ENCODE assay signal across 9 mouse cellular contexts in the genomic region with DNA sequence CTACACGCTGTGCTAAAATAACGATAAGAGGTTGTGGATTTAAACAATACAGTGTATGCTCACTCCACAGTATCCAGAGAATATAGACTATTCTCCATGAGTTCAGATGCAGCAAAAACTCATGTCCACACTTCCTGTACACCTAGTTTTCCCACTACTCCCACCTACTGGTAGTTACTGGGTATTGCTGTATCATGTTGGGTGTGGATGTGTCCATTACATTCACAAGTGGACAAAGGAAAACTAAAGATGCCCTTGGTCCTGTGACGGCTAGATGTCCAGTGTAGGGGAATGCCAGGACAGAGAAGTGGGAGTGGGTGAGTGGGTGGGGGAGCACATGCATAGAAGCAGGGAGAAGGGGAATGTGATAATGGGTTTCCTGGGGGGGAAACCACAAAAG. TPM values are rescaled to one million over a fixed set of nuclear protein-coding genes. Genes with fewer than 3 reads are reported as not detected.
DNase-seq lines count a peak whose midpoint lies in the region; ATAC-seq and TF ChIP-seq lines count a peak whose summit lies in the region.
"Had no signal": no experiment of that assay in that cellular context is flagged by ENCODE, and none has a peak within 500 bp of the region (broad histone marks: within the 10 kb centered on the region; RNA-seq: fewer than 3 reads in every experiment).

No protein-coding gene starts in this region.

- no peak for ATAC-seq in hindbrain, postnatal 0 days
- no peak for ATAC-seq in hindbrain, embryonic 14.5 days (ENCODE audit: low FRiP score)
- no peak for ATAC-seq in midbrain, postnatal 0 days (ENCODE audit: low FRiP score)
- no peak for ATAC-seq in midbrain, embryonic 16.5 days
- ATAC-seq in megakaryocyte, adult 5-6 weeks (ENCODE audit: poor library complexity, severe bottlenecking): no peak

- H3K4me3 ChIP-seq in hindbrain, postnatal 0 days (ENCODE audit: low read length): no peak overlapping the region
- H3K4me3 ChIP-seq in hindbrain, embryonic 14.5 days (replicated peaks; ENCODE audit: low read length): no peak overlapping the region
- H3K4me3 ChIP-seq in midbrain, postnatal 0 days (ENCODE audit: low read depth, low read length): no peak overlapping the region
- H3K4me3 ChIP-seq in midbrain, embryonic 16.5 days (ENCODE audit: low read depth, low read length): no peak overlapping the region
- no peak overlapping the region for H3K4me3 ChIP-seq in cortical plate, adult 2 months (ENCODE audit: insufficient read depth, low read length)
- H3K4me3 ChIP-seq: heart, embryonic 12.5 days; lung, embryonic 15.5 days had no signal

- TF ChIP-seq POLR2A in cortical plate, adult 2 months (IDR thresholded peaks at IDR 0.05; ENCODE audit: extremely low read depth, insufficient read depth, low read length): no peak

- H3K9ac ChIP-seq in hindbrain, postnatal 0 days (replicated peaks; ENCODE audit: low read length): no peak overlapping the region
- no peak overlapping the region for H3K9ac ChIP-seq in hindbrain, embryonic 14.5 days
- H3K9ac ChIP-seq in midbrain, postnatal 0 days (replicated peaks; ENCODE audit: low read length, poor library complexity, severe bottlenecking): no peak overlapping the region
- no peak overlapping the region for H3K9ac ChIP-seq in midbrain, embryonic 16.5 days (ENCODE audit: low read depth, low read length)
- H3K9ac ChIP-seq: heart, embryonic 12.5 days; lung, embryonic 15.5 days had no signal

- WGBS in hindbrain, postnatal 0 days: 77% methylated on average over 3 of the region's 3 CpGs
- WGBS in hindbrain, embryonic 14.5 days: 78% methylated on average over 3 of the region's 3 CpGs
- 80% methylated on average over 3 of the region's 3 CpGs for WGBS in midbrain, postnatal 0 days
- WGBS in midbrain, embryonic 16.5 days: 83% methylated on average over 3 of the region's 3 CpGs

- no peaks in the 10 kb centered on the region for H3K36me3 ChIP-seq in hindbrain, postnatal 0 days (ENCODE audit: insufficient read depth, low read length)
- H3K36me3 ChIP-seq in hindbrain, embryonic 14.5 days (replicated peaks; ENCODE audit: control insufficient read depth, insufficient read depth): no peaks in the 10 kb centered on the region
- no peaks in the 10 kb centered on the region for H3K36me3 ChIP-seq in midbrain, postnatal 0 days (ENCODE audit: insufficient read depth, low read length)
- H3K36me3 ChIP-seq in midbrain, embryonic 16.5 days (ENCODE audit: control insufficient read depth, insufficient read depth, low read length): no peaks in the 10 kb centered on the region
- H3K36me3 ChIP-seq: heart, embryonic 12.5 days; lung, embryonic 15.5 days had no signal

- no peaks in the 10 kb centered on the region for H3K9me3 ChIP-seq in hindbrain, postnatal 0 days (ENCODE audit: low read length)
- H3K9me3 ChIP-seq in hindbrain, embryonic 14.5 days (ENCODE audit: control insufficient read depth, low read length): no peaks in the 10 kb centered on the region
- H3K9me3 ChIP-seq in midbrain, postnatal 0 days (ENCODE audit: low read length): no peaks in the 10 kb centered on the region
- H3K9me3 ChIP-seq in midbrain, embryonic 16.5 days (replicated peaks; ENCODE audit: control insufficient read depth, low read length, poor library complexity, severe bottlenecking): no peaks in the 10 kb centered on the region
- H3K9me3 ChIP-seq: heart, embryonic 12.5 days; lung, embryonic 15.5 days had no signal

- no peaks in the 10 kb centered on the region for H3K27me3 ChIP-seq in hindbrain, postnatal 0 days (ENCODE audit: insufficient read depth, low read length)
- no peaks in the 10 kb centered on the region for H3K27me3 ChIP-seq in hindbrain, embryonic 14.5 days (ENCODE audit: control insufficient read depth, insufficient read depth, low read length)
- H3K27me3 ChIP-seq in midbrain, postnatal 0 days (ENCODE audit: insufficient read depth, low read length): no peaks in the 10 kb centered on the region
- no peaks in the 10 kb centered on the region for H3K27me3 ChIP-seq in midbrain, embryonic 16.5 days (ENCODE audit: control insufficient read depth, insufficient read depth, low read depth, low read length)
- H3K27me3 ChIP-seq: heart, embryonic 12.5 days; lung, embryonic 15.5 days had no signal

- H3K4me1 ChIP-seq in hindbrain, postnatal 0 days (ENCODE audit: insufficient read depth, low read length): no peaks in the 10 kb centered on the region
- no peaks in the 10 kb centered on the region for H3K4me1 ChIP-seq in hindbrain, embryonic 14.5 days (replicated peaks; ENCODE audit: control insufficient read depth, insufficient read depth, low read length)
- no peaks in the 10 kb centered on the region for H3K4me1 ChIP-seq in midbrain, postnatal 0 days (ENCODE audit: insufficient read depth, low read length)
- no peaks in the 10 kb centered on the region for H3K4me1 ChIP-seq in midbrain, embryonic 16.5 days (ENCODE audit: control insufficient read depth, insufficient read depth, low read length)
- no peaks in the 10 kb centered on the region for H3K4me1 ChIP-seq in cortical plate, adult 2 months (ENCODE audit: control insufficient read depth, insufficient read depth, low read length)
- H3K4me1 ChIP-seq: heart, embryonic 12.5 days; lung, embryonic 15.5 days had no signal

- peak; percentile 63 for TF ChIP-seq CTCF in hindbrain, postnatal 0 days (IDR thresholded peaks at IDR 0.05; ENCODE audit: low read depth)
- peak; percentile 64 for TF ChIP-seq CTCF in midbrain, postnatal 0 days (IDR thresholded peaks at IDR 0.05)
- TF ChIP-seq CTCF in cortical plate, adult 2 months (IDR thresholded peaks at IDR 0.05; ENCODE audit: extremely low read depth, insufficient read depth, low read length): peak; percentile 38; the same call in 1 of the 2 replicates

- H3K4me2 ChIP-seq in hindbrain, postnatal 0 days (ENCODE audit: low read depth, low read length): no peak overlapping the region
- no peak overlapping the region for H3K4me2 ChIP-seq in hindbrain, embryonic 14.5 days (replicated peaks)
- no peak overlapping the region for H3K4me2 ChIP-seq in midbrain, postnatal 0 days (ENCODE audit: low read depth, low read length, poor library complexity, severe bottlenecking)
- no peak overlapping the region for H3K4me2 ChIP-seq in midbrain, embryonic 16.5 days (ENCODE audit: low read length)
- H3K4me2 ChIP-seq: heart, embryonic 12.5 days; lung, embryonic 15.5 days had no signal

- peak; percentile 14 for DNase-seq in hindbrain, postnatal 0 days (ENCODE audit: low spot score)
- DNase-seq in hindbrain, embryonic 14.5 days (ENCODE audit: low spot score): no peak
- DNase-seq in midbrain, postnatal 0 days (ENCODE audit: low spot score): peak; percentile 16
- DNase-seq in retina, postnatal 7 days (ENCODE audit: low read depth, low spot score): peak; percentile 6

- no peak overlapping the region for H3K27ac ChIP-seq in hindbrain, postnatal 0 days
- H3K27ac ChIP-seq in hindbrain, embryonic 14.5 days: no peak overlapping the region
- H3K27ac ChIP-seq in midbrain, postnatal 0 days (ENCODE audit: low read depth, low read length): no peak overlapping the region
- no peak overlapping the region for H3K27ac ChIP-seq in midbrain, embryonic 16.5 days (ENCODE audit: low read length)
- H3K27ac ChIP-seq in cortical plate, adult 2 months (ENCODE audit: insufficient read depth, low read length): no peak overlapping the region
- H3K27ac ChIP-seq: lung, embryonic 15.5 days had no signal

RNA-seq across cellular contexts. Expression of gene Krtap14, which starts 2.2 kb away (rescaled TPM):
- not detected in 2 replicates for total RNA-seq in hindbrain, postnatal 0 days (2014; rRNA removed)
- not detected in 2 replicates for polyA plus RNA-seq in hindbrain, postnatal 0 days (2015; fragmentation: Nextera tagmentation; extraction: Ambion mirVana)
- not detected in 2 replicates for polyA plus RNA-seq in hindbrain, embryonic 14.5 days (2014; fragmentation: Nextera tagmentation; extraction: Ambion mirVana)
- total RNA-seq in midbrain, postnatal 0 days (2014; rRNA removed): not detected in 2 replicates
- not detected in 2 replicates for polyA plus RNA-seq in midbrain, postnatal 0 days (2015; fragmentation: Nextera tagmentation; extraction: Ambion mirVana)
- not detected in 2 replicates for polyA plus RNA-seq in midbrain, embryonic 16.5 days (2015; fragmentation: Nextera tagmentation; extraction: Ambion mirVana)
- not detected in 2 replicates for polyA plus RNA-seq in cortical plate, adult 2 months (2012; rRNA removed)
- not detected in 2 replicates for total RNA-seq in megakaryocyte, adult 5-6 weeks (2015)
- not detected in 2 replicates for total RNA-seq in megakaryocyte, adult 5-6 weeks (2017)
- polyA plus RNA-seq: heart, embryonic 12.5 days; lung, embryonic 15.5 days had no signal

RNA-seq across cellular contexts. Expression of gene Krtap15, which starts 3.7 kb away (rescaled TPM):
- not detected in 2 replicates for total RNA-seq in hindbrain, postnatal 0 days (2014; rRNA removed)
- not detected in 2 replicates for polyA plus RNA-seq in hindbrain, postnatal 0 days (2015; fragmentation: Nextera tagmentation; extraction: Ambion mirVana)
- polyA plus RNA-seq in hindbrain, embryonic 14.5 days (2014; fragmentation: Nextera tagmentation; extraction: Ambion mirVana): not detected in 2 replicates
- total RNA-seq in midbrain, postnatal 0 days (2014; rRNA removed): not detected in 2 replicates
- polyA plus RNA-seq in midbrain, postnatal 0 days (2015; fragmentation: Nextera tagmentation; extraction: Ambion mirVana): not detected in 2 replicates
- polyA plus RNA-seq in midbrain, embryonic 16.5 days (2015; fragmentation: Nextera tagmentation; extraction: Ambion mirVana): not detected in 2 replicates
- polyA plus RNA-seq in cortical plate, adult 2 months (2012; rRNA removed): not detected in 2 replicates
- not detected in 2 replicates for total RNA-seq in megakaryocyte, adult 5-6 weeks (2015)
- total RNA-seq in megakaryocyte, adult 5-6 weeks (2017): not detected in 2 replicates
- polyA plus RNA-seq: heart, embryonic 12.5 days; lung, embryonic 15.5 days had no signal

RNA-seq across cellular contexts. Expression of gene Gm20741, which starts 11.7 kb away (rescaled TPM):
- not detected in 2 replicates for total RNA-seq in hindbrain, postnatal 0 days (2014; rRNA removed)
- not detected in 2 replicates for polyA plus RNA-seq in hindbrain, postnatal 0 days (2015; fragmentation: Nextera tagmentation; extraction: Ambion mirVana)
- polyA plus RNA-seq in hindbrain, embryonic 14.5 days (2014; fragmentation: Nextera tagmentation; extraction: Ambion mirVana): not detected in 2 replicates
- not detected in 2 replicates for total RNA-seq in midbrain, postnatal 0 days (2014; rRNA removed)
- polyA plus RNA-seq in midbrain, postnatal 0 days (2015; fragmentation: Nextera tagmentation; extraction: Ambion mirVana): not detected in 2 replicates
- polyA plus RNA-seq in midbrain, embryonic 16.5 days (2015; fragmentation: Nextera tagmentation; extraction: Ambion mirVana): not detected in 2 replicates
- not detected in 2 replicates for polyA plus RNA-seq in cortical plate, adult 2 months (2012; rRNA removed)
- not detected in 2 replicates for total RNA-seq in megakaryocyte, adult 5-6 weeks (2015)
- total RNA-seq in megakaryocyte, adult 5-6 weeks (2017): not detected in 2 replicates
- polyA plus RNA-seq: heart, embryonic 12.5 days; lung, embryonic 15.5 days had no signal

RNA-seq across cellular contexts. Expression of gene Krtap19-1, which starts 45.5 kb away (rescaled TPM):
- total RNA-seq in hindbrain, postnatal 0 days (2014; rRNA removed): not detected in 2 replicates
- polyA plus RNA-seq in hindbrain, postnatal 0 days (2015; fragmentation: Nextera tagmentation; extraction: Ambion mirVana): not detected in 2 replicates
- polyA plus RNA-seq in hindbrain, embryonic 14.5 days (2014; fragmentation: Nextera tagmentation; extraction: Ambion mirVana): not detected in 2 replicates
- total RNA-seq in midbrain, postnatal 0 days (2014; rRNA removed): not detected in 2 replicates
- not detected in 2 replicates for polyA plus RNA-seq in midbrain, postnatal 0 days (2015; fragmentation: Nextera tagmentation; extraction: Ambion mirVana)
- polyA plus RNA-seq in midbrain, embryonic 16.5 days (2015; fragmentation: Nextera tagmentation; extraction: Ambion mirVana): not detected in 2 replicates
- not detected in 2 replicates for polyA plus RNA-seq in cortical plate, adult 2 months (2012; rRNA removed)
- total RNA-seq in megakaryocyte, adult 5-6 weeks (2015): not detected in 2 replicates
- not detected in 2 replicates for total RNA-seq in megakaryocyte, adult 5-6 weeks (2017)
- polyA plus RNA-seq: heart, embryonic 12.5 days; lung, embryonic 15.5 days had no signal

RNA-seq across cellular contexts. Expression of gene Gm5965, which starts 46.0 kb away (rescaled TPM):
- not detected in 2 replicates for total RNA-seq in hindbrain, postnatal 0 days (2014; rRNA removed)
- not detected in 2 replicates for polyA plus RNA-seq in hindbrain, postnatal 0 days (2015; fragmentation: Nextera tagmentation; extraction: Ambion mirVana)
- not detected in 2 replicates for polyA plus RNA-seq in hindbrain, embryonic 14.5 days (2014; fragmentation: Nextera tagmentation; extraction: Ambion mirVana)
- not detected in 2 replicates for total RNA-seq in midbrain, postnatal 0 days (2014; rRNA removed)
- not detected in 2 replicates for polyA plus RNA-seq in midbrain, postnatal 0 days (2015; fragmentation: Nextera tagmentation; extraction: Ambion mirVana)
- not detected in 2 replicates for polyA plus RNA-seq in midbrain, embryonic 16.5 days (2015; fragmentation: Nextera tagmentation; extraction: Ambion mirVana)
- polyA plus RNA-seq in cortical plate, adult 2 months (2012; rRNA removed): not detected in 2 replicates
- not detected in 2 replicates for total RNA-seq in megakaryocyte, adult 5-6 weeks (2015)
- total RNA-seq in megakaryocyte, adult 5-6 weeks (2017): not detected in 2 replicates
- polyA plus RNA-seq: heart, embryonic 12.5 days; lung, embryonic 15.5 days had no signal
